Mouse (Mus musculus): ENCODE data around the gene Pgpep1.

GRCm38 (mm10) chr8:70697366-70698250 is 37.4 kb upstream of the Pgpep1 start:
- TF ChIP-seq CTCF (IDR thresholded peaks at IDR 0.05; ENCODE audit: low read depth, low read length) (no peak), POLR2A (IDR thresholded peaks at IDR 0.05; ENCODE audit: extremely low read depth, insufficient read depth, low read length) (no peak)
